Mouse (Mus musculus) ES-E14 (cell line): ENCODE measurements around the gene Igfbp1. TPM values are rescaled to one million over a fixed set of nuclear protein-coding genes. Genes with fewer than 3 reads are reported as not detected.

Experiments used
- DNase-seq: peaks from one replicate; pipeline ENCODE4 v3.0.0-alpha.2; 2013; ENCODE audit warnings: low read depth, low spot score
- H3K27ac ChIP-seq: 2 replicates; pipeline ENCODE4 v1.5.1; 2012; ENCODE audit warnings: low read depth, mild to moderate bottlenecking, low read length, moderate library complexity, mixed read lengths; ENCODE audit not compliant: poor library complexity, insufficient read depth, severe bottlenecking
- H3K36me3 ChIP-seq: 2 replicates; pipeline ENCODE4 v1.6.1; 2012; ENCODE audit warnings: mild to moderate bottlenecking, low read length, moderate library complexity, mixed read lengths; ENCODE audit not compliant: control insufficient read depth, poor library complexity, insufficient read depth, severe bottlenecking
- H3K4me1 ChIP-seq, 2 experiments: fragments of 150-350 bp in 1 of 2; sonication (generic) in 1 of 2; 2 replicates each; pipeline ENCODE4 v1.6.1; 2012; ENCODE audit warnings: low read length in 2 of 2, mild to moderate bottlenecking in 1 of 2, mixed read lengths in 1 of 2; ENCODE audit not compliant: control insufficient read depth in 2 of 2, insufficient read depth in 2 of 2, poor library complexity in 1 of 2
- H3K4me3 ChIP-seq, 2 experiments: fragments of 150-350 bp in 1 of 2; sonication (generic) in 1 of 2; 2 replicates each; pipeline ENCODE4 v1.5.1; 2012; ENCODE audit warnings: low read length in 2 of 2, low read depth in 1 of 2, mild to moderate bottlenecking in 1 of 2, mixed read lengths in 1 of 2; ENCODE audit not compliant: insufficient read depth in 1 of 2, poor library complexity in 1 of 2, severe bottlenecking in 1 of 2
- H3K9ac ChIP-seq: 2 replicates; pipeline ENCODE4 v1.6.1; 2012; ENCODE audit warnings: low read depth, mild to moderate bottlenecking, low read length, mixed read lengths; ENCODE audit not compliant: poor library complexity, insufficient read depth, severe bottlenecking
- H3K9me3 ChIP-seq: fragments of 150-350 bp; sonication (generic); 2 replicates; pipeline ENCODE4 v1.6.1; 2012; ENCODE audit warnings: low read depth, mild to moderate bottlenecking, low read length; ENCODE audit not compliant: control insufficient read depth, insufficient read depth
- CHD2 ChIP-seq: IDR thresholded peaks from 2 replicates; pipeline ENCODE4 v1.6.1; 2014; ENCODE audit warnings: mild to moderate bottlenecking, low read depth, low read length, inconsistent platforms
- HCFC1 ChIP-seq: IDR thresholded peaks from 2 replicates; pipeline ENCODE4 v1.6.1; 2012; ENCODE audit warnings: low read length, inconsistent platforms, borderline replicate concordance; ENCODE audit not compliant: insufficient read depth
- MAFK ChIP-seq: IDR thresholded peaks from 2 replicates; pipeline ENCODE4 v1.6.1; 2014; ENCODE audit warnings: mild to moderate bottlenecking, low read depth, low read length, inconsistent platforms; ENCODE audit not compliant: insufficient read depth
- ZC3H11A ChIP-seq: IDR thresholded peaks from 2 replicates; pipeline ENCODE4 v1.6.1; 2012; ENCODE audit warnings: low read depth, mild to moderate bottlenecking, inconsistent platforms, low read length, borderline replicate concordance
- ZNF384 ChIP-seq: IDR thresholded peaks from 2 replicates; pipeline ENCODE4 v1.6.1; 2012; ENCODE audit warnings: low read depth, low read length, inconsistent platforms
- in situ Hi-C, 2 experiments: fragments of 600-800 bp; cut with MboI; formaldehyde crosslinking; loops; one replicate each; pipeline ENCODE4 v1.15.1; 2025; ENCODE audit warnings: low sequenced_read_pairs in 2 of 2, inconsistent platforms in 1 of 2; ENCODE audit not compliant: unreplicated experiment in 2 of 2
- total RNA-seq: library from RNA; depleted of rRNA; stranded (reverse); fragments of 300-350 nt; gene quantifications from 2 replicates; pipeline ENCODE4 v1.2.3, GENCODE M21; 2012; rRNA removed

Gene Igfbp1
- total RNA-seq, 1 experiment, result not detected

- no peak for DNase-seq
- H3K36me3 ChIP-seq, result no peaks in the 10 kb centered on the region
- in situ Hi-C loops, result no loop called here
- H3K4me1 ChIP-seq, result no peaks in the 10 kb centered on the region
- H3K9ac ChIP-seq, result no peak overlapping the region
- peaks cover 2% of the 10 kb centered on the region; the same call in 1 of the 2 replicates for H3K9me3 ChIP-seq
- H3K27ac ChIP-seq, result no peak overlapping the region
- no peak for TF ChIP-seq MAFK
- no peak for TF ChIP-seq ZC3H11A
- no peak for TF ChIP-seq HCFC1
- no peak overlapping the region for H3K4me3 ChIP-seq
These were observed 41.6 kb downstream of the Igfbp1 start for GRCm38 (mm10) chr11:7239041-7239740.

GRCm38 (mm10) chr11:7244782-7245181 lies 47.2 kb downstream of the Igfbp1 start:
- no peaks in the 10 kb centered on the region for H3K4me1 ChIP-seq
- H3K27ac ChIP-seq, result no peak overlapping the region
- TF ChIP-seq ZNF384 (no peak), MAFK (no peak)
- in situ Hi-C loops, result no loop called here
- H3K36me3 ChIP-seq, result no peaks in the 10 kb centered on the region
- H3K9me3 ChIP-seq, result peaks cover 5% of the 10 kb centered on the region; the same call in 1 of the 2 replicates
- no peak overlapping the region for H3K9ac ChIP-seq
- no peak overlapping the region for H3K4me3 ChIP-seq
- no peak for DNase-seq

GRCm38 (mm10) chr11:7250415-7250814 lies 52.8 kb downstream of the Igfbp1 start:
- DNase-seq, result no peak
- Histone ChIP-seq H3K27ac (no peak overlapping the region), H3K9ac (no peak overlapping the region), H3K9me3 (no peaks in the 10 kb centered on the region), H3K4me1 (no peaks in the 10 kb centered on the region), H3K36me3 (no peaks in the 10 kb centered on the region), H3K4me3 (no peak overlapping the region)
- no peak for TF ChIP-seq ZNF384
- in situ Hi-C loops, result no loop called here

- no peaks in the 10 kb centered on the region for H3K9me3 ChIP-seq
- TF ChIP-seq HCFC1 (no peak), CHD2 (no peak), ZC3H11A (no peak), MAFK (no peak), ZNF384 (no peak)
- H3K27ac ChIP-seq, result no peak overlapping the region
- no peak for DNase-seq
- no peak overlapping the region for H3K4me3 ChIP-seq
- no peaks in the 10 kb centered on the region for H3K4me1 ChIP-seq
- H3K36me3 ChIP-seq, result no peaks in the 10 kb centered on the region
- no peak overlapping the region for H3K9ac ChIP-seq
- in situ Hi-C loops, result no loop called here
These were observed 53.3 kb downstream of the Igfbp1 start for GRCm38 (mm10) chr11:7250870-7251269.

Other genes with a start within 250 kb of the Igfbp1 start
- 5.5 and 7.5 TPM in 2 replicates for gene Adcy1, start 134.3 kb upstream of the Igfbp1 start, total RNA-seq
- not detected in 2 replicates for gene Gm11985, start 9.2 kb upstream of the Igfbp1 start, total RNA-seq
- 53.5 and 55.7 TPM in 2 replicates for gene Igfbp3, start 16.1 kb downstream of the Igfbp1 start, total RNA-seq